Mouse (Mus musculus): ENCODE measurements around the gene Unc5b. TPM values are rescaled to one million over a fixed set of nuclear protein-coding genes. Genes with fewer than 3 reads are reported as not detected.

Unc5b gene
- total and polyA plus RNA-seq, 2 experiments from 2014 or later, result 4.9 to 50.5 TPM

DNA sequence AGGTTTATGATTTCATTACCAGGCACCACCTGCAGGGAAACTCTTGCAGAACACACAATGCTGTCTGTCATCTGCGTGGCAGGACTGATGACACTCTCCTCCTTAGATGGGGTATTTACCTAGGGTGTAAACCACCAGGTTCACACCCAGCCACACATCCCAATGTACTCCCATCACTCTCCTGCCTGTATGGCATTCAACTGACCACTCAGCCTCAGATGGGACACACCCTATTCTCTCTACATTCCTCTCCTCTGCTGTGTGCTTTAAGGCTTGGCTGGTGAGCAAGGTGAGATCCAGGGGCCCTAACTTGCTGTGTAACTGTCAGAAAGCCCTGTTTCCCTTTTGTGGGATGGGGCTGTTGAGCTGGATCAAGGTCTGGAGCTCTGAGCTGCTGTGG is 69.3 kb downstream of the Unc5b start:
- no peak overlapping the region for H3K4me3 ChIP-seq (ENCODE audit: low read depth, low read length)
- H3K27ac ChIP-seq (ENCODE audit: low read depth), result no peak overlapping the region
- ATAC-seq (ENCODE audit: insufficient read depth, low read depth), result no peak
- no peak overlapping the region for H3K4me2 ChIP-seq (ENCODE audit: low read depth, low read length)
- 75% methylated on average over 1 of the region's 1 CpGs for WGBS
- H3K4me1 ChIP-seq (ENCODE audit: control insufficient read depth, insufficient read depth), result no peaks in the 10 kb centered on the region
- TF ChIP-seq EP300 (IDR thresholded peaks at IDR 0.05; ENCODE audit: low read depth) (no peak), CTCF (IDR thresholded peaks at IDR 0.05; ENCODE audit: low read depth) (no peak)
- H3K36me3 ChIP-seq (replicated peaks; ENCODE audit: control insufficient read depth, insufficient read depth, low read length), result peaks cover 15% of the 10 kb centered on the region
- H3K9ac ChIP-seq (replicated peaks; ENCODE audit: low read depth, low read length), result no peak overlapping the region
- H3K9me3 ChIP-seq (replicated peaks; ENCODE audit: control insufficient read depth, low read length), result 0 out of 2 replicates have a peak, but pooled peaks cover 4% of the 10 kb centered on the region
- DNase-seq (ENCODE audit: low spot score), result no peak
- H3K27me3 ChIP-seq (ENCODE audit: control insufficient read depth, insufficient read depth, low read length), result no peaks in the 10 kb centered on the region

- H3K27ac ChIP-seq (ENCODE audit: low read depth), result no peak overlapping the region
- TF ChIP-seq CTCF (IDR thresholded peaks at IDR 0.05; ENCODE audit: low read depth) (peak; percentile 95), EP300 (IDR thresholded peaks at IDR 0.05; ENCODE audit: low read depth) (no peak)
- peaks cover 9% of the 10 kb centered on the region for H3K36me3 ChIP-seq (replicated peaks; ENCODE audit: control insufficient read depth, insufficient read depth, low read length)
- 0 out of 2 replicates have a peak, but pooled peaks cover 4% of the 10 kb centered on the region for H3K9me3 ChIP-seq (replicated peaks; ENCODE audit: control insufficient read depth, low read length)
- H3K4me3 ChIP-seq (ENCODE audit: low read depth, low read length), result no peak overlapping the region
- 4% methylated on average over 14 of the region's 14 CpGs for WGBS
- H3K27me3 ChIP-seq (ENCODE audit: control insufficient read depth, insufficient read depth, low read length), result no peaks in the 10 kb centered on the region
- DNase-seq (ENCODE audit: low spot score), result peak; percentile 95
- no peak overlapping the region for H3K9ac ChIP-seq (replicated peaks; ENCODE audit: low read depth, low read length)
- ATAC-seq (ENCODE audit: insufficient read depth, low read depth), result peak; percentile 85
- no peaks in the 10 kb centered on the region for H3K4me1 ChIP-seq (ENCODE audit: control insufficient read depth, insufficient read depth)
- H3K4me2 ChIP-seq (ENCODE audit: low read depth, low read length), result no peak overlapping the region
These were observed 71.0 kb downstream of the Unc5b start for GRCm38 (mm10) chr10:60760377-60760776.

DNA sequence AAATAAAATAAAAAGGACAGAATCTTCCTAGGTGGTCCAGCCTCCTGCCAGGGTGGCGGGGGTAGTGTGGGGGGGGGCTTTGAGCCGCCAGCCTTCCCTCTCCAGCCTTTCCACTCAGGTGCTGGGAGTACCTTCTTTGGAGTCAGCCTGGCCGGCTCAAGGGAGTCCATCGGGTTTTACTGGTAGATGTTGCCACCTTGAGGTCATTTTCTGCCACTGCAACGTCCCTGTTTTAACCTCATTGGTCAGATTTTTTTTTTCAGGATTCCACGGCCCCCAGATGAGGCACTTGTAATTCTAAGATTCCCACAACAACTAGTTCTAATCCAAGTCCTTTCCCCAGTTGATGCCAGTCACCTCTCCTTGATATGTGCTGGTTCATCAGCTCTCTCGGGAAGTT is 74.4 kb downstream of the Unc5b start:
- Histone ChIP-seq H3K4me3 (ENCODE audit: low read depth, low read length) (no peak overlapping the region), H3K9me3 (replicated peaks; ENCODE audit: control insufficient read depth, low read length) (0 out of 2 replicates have a peak, but pooled peaks cover 4% of the 10 kb centered on the region), H3K9ac (replicated peaks; ENCODE audit: low read depth, low read length) (no peak overlapping the region), H3K4me2 (ENCODE audit: low read depth, low read length) (no peak overlapping the region), H3K36me3 (replicated peaks; ENCODE audit: control insufficient read depth, insufficient read depth, low read length) (no peaks in the 10 kb centered on the region), H3K27me3 (ENCODE audit: control insufficient read depth, insufficient read depth, low read length) (no peaks in the 10 kb centered on the region), H3K4me1 (ENCODE audit: control insufficient read depth, insufficient read depth) (no peaks in the 10 kb centered on the region), H3K27ac (ENCODE audit: low read depth) (no peak overlapping the region)
- ATAC-seq (ENCODE audit: insufficient read depth, low read depth) (no peak), DNase-seq (ENCODE audit: low spot score) (peak; percentile 60)
- 6% methylated on average over 7 of the region's 7 CpGs for WGBS
- TF ChIP-seq EP300 (IDR thresholded peaks at IDR 0.05; ENCODE audit: low read depth) (no peak), CTCF (IDR thresholded peaks at IDR 0.05; ENCODE audit: low read depth) (peak; percentile 75)

- Histone ChIP-seq H3K9me3 (replicated peaks; ENCODE audit: control insufficient read depth, low read length) (0 out of 2 replicates have a peak, but pooled peaks cover 4% of the 10 kb centered on the region), H3K4me1 (ENCODE audit: control insufficient read depth, insufficient read depth) (no peaks in the 10 kb centered on the region), H3K27me3 (ENCODE audit: control insufficient read depth, insufficient read depth, low read length) (no peaks in the 10 kb centered on the region), H3K27ac (ENCODE audit: low read depth) (no peak overlapping the region), H3K4me3 (ENCODE audit: low read depth, low read length) (no peak overlapping the region), H3K36me3 (replicated peaks; ENCODE audit: control insufficient read depth, insufficient read depth, low read length) (no peaks in the 10 kb centered on the region), H3K9ac (replicated peaks; ENCODE audit: low read depth, low read length) (no peak overlapping the region), H3K4me2 (ENCODE audit: low read depth, low read length) (no peak overlapping the region)
- TF ChIP-seq CTCF (IDR thresholded peaks at IDR 0.05; ENCODE audit: low read depth) (no peak), EP300 (IDR thresholded peaks at IDR 0.05; ENCODE audit: low read depth) (no peak)
- no peak for DNase-seq (ENCODE audit: low spot score)
- ATAC-seq (ENCODE audit: insufficient read depth, low read depth), result no peak
These were observed 75.2 kb downstream of the Unc5b start for GRCm38 (mm10) chr10:60756146-60756545.

DNA sequence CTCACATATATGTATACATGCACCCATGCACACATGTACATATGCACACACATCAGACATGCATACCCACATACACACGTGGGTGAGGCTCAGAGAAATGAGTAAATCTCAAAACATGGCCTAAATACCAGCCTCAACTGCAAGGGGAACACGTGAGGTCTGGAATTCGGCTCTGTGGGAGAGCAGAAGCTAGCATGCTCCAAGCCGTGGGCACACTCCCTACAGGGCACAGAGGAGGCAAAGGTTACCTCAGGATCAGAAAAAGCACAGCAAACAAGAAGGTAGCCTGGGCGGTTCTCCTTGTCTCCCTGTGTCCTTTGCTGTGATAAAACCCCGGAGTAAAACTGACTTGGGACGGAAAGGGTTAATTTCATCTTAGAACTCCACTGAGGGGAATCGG is 77.4 kb downstream of the Unc5b start:
- no peaks in the 10 kb centered on the region for H3K4me1 ChIP-seq (ENCODE audit: control insufficient read depth, insufficient read depth)
- peaks cover 9% of the 10 kb centered on the region; the same call in 1 of the 2 replicates for H3K36me3 ChIP-seq (replicated peaks; ENCODE audit: control insufficient read depth, insufficient read depth, low read length)
- 70% methylated on average over 8 of the region's 8 CpGs for WGBS
- no peak overlapping the region for H3K4me3 ChIP-seq (ENCODE audit: low read depth, low read length)
- no peak overlapping the region for H3K4me2 ChIP-seq (ENCODE audit: low read depth, low read length)
- TF ChIP-seq CTCF (IDR thresholded peaks at IDR 0.05; ENCODE audit: low read depth), result no peak
- TF ChIP-seq EP300 (IDR thresholded peaks at IDR 0.05; ENCODE audit: low read depth), result no peak
- 0 out of 2 replicates have a peak, but pooled peaks cover 4% of the 10 kb centered on the region for H3K9me3 ChIP-seq (replicated peaks; ENCODE audit: control insufficient read depth, low read length)
- H3K9ac ChIP-seq (replicated peaks; ENCODE audit: low read depth, low read length), result no peak overlapping the region
- no peak for DNase-seq (ENCODE audit: low spot score)
- no peaks in the 10 kb centered on the region for H3K27me3 ChIP-seq (ENCODE audit: control insufficient read depth, insufficient read depth, low read length)
- ATAC-seq (ENCODE audit: insufficient read depth, low read depth), result no peak
- no peak overlapping the region for H3K27ac ChIP-seq (ENCODE audit: low read depth)

GRCm38 (mm10) chr10:60753261-60753660 is 78.1 kb downstream of the Unc5b start:
- no peak for ATAC-seq (ENCODE audit: insufficient read depth, low read depth)
- no peak overlapping the region; the same call in 1 of the 2 replicates for H3K4me3 ChIP-seq (ENCODE audit: low read depth, low read length)
- 0 out of 2 replicates have a peak, but pooled peaks cover 4% of the 10 kb centered on the region for H3K9me3 ChIP-seq (replicated peaks; ENCODE audit: control insufficient read depth, low read length)
- peak overlapping the region; percentile 78 for H3K4me2 ChIP-seq (ENCODE audit: low read depth, low read length)
- peaks cover 9% of the 10 kb centered on the region; the same call in 1 of the 2 replicates for H3K36me3 ChIP-seq (replicated peaks; ENCODE audit: control insufficient read depth, insufficient read depth, low read length)
- TF ChIP-seq EP300 (IDR thresholded peaks at IDR 0.05; ENCODE audit: low read depth), result no peak
- no peak for TF ChIP-seq CTCF (IDR thresholded peaks at IDR 0.05; ENCODE audit: low read depth)
- WGBS, result 74% methylated on average over 9 of the region's 9 CpGs
- no peaks in the 10 kb centered on the region for H3K27me3 ChIP-seq (ENCODE audit: control insufficient read depth, insufficient read depth, low read length)
- H3K27ac ChIP-seq (ENCODE audit: low read depth), result no peak overlapping the region
- H3K4me1 ChIP-seq (ENCODE audit: control insufficient read depth, insufficient read depth), result no peaks in the 10 kb centered on the region
- no peak for DNase-seq (ENCODE audit: low spot score)
- H3K9ac ChIP-seq (replicated peaks; ENCODE audit: low read depth, low read length), result 0 out of 2 replicates have a peak overlapping the region, but pooled peaks have one; percentile 23

Measured in heart, postnatal 0 days (tissue).